Mouse (Mus musculus) lung, postnatal 0 days (tissue): ENCODE results near the gene Irf2. TPM values are rescaled to one million over a fixed set of nuclear protein-coding genes. Genes with fewer than 3 reads are reported as not detected.
A peak's percentile ranks its signal among the peaks of the same experiment; 100 is the strongest.

Experiments used
- ATAC-seq: fragments of 200-750 bp; cut with Nextera tagmentation; 2 replicates; pipeline ENCODE4 v1.8.0; 2017; ENCODE audit warnings: moderate library complexity
- DNase-seq: peaks from one replicate; pipeline ENCODE4 v3.0.0-alpha.2; 2016; ENCODE audit warnings: low spot score
- H3K27ac ChIP-seq: fragments of 300-500 bp; sonication (generic); 2 replicates; pipeline ENCODE4 v1.5.1; 2014; ENCODE audit warnings: antibody characterized with exemption, mild to moderate bottlenecking, low read length, mixed read lengths
- H3K27me3 ChIP-seq: fragments of 300-500 bp; sonication (generic); replicated peaks from 2 replicates; pipeline ENCODE4 v1.6.1; 2014; ENCODE audit warnings: low read length, mixed read lengths; ENCODE audit not compliant: insufficient read depth
- H3K36me3 ChIP-seq: fragments of 300-500 bp; sonication (generic); 2 replicates; pipeline ENCODE4 v1.6.1; 2014; ENCODE audit warnings: low read length, mixed read lengths; ENCODE audit not compliant: insufficient read depth
- H3K4me1 ChIP-seq: fragments of 300-500 bp; sonication (generic); 2 replicates; pipeline ENCODE4 v1.6.1; 2014; ENCODE audit warnings: antibody characterized with exemption, low read depth, low read length, mixed read lengths; ENCODE audit not compliant: insufficient read depth
- H3K4me2 ChIP-seq: fragments of 300-500 bp; sonication (generic); replicated peaks from 2 replicates; pipeline ENCODE4 v1.6.1; 2014; ENCODE audit warnings: low read depth, mild to moderate bottlenecking, low read length, moderate library complexity, mixed read lengths
- H3K4me3 ChIP-seq: fragments of 300-500 bp; sonication (generic); 2 replicates; pipeline ENCODE4 v1.5.1; 2014; ENCODE audit warnings: low read depth, low read length
- H3K9ac ChIP-seq: fragments of 300-500 bp; sonication (generic); replicated peaks from 2 replicates; pipeline ENCODE4 v1.6.1; 2014; ENCODE audit warnings: low read depth, mild to moderate bottlenecking
- H3K9me3 ChIP-seq: fragments of 300-500 bp; sonication (generic); 2 replicates; pipeline ENCODE4 v1.6.1; 2016; ENCODE audit warnings: low read length, mixed read lengths
- CTCF ChIP-seq: IDR thresholded peaks from 2 replicates; pipeline ENCODE4 v1.5.1; 2016; ENCODE audit warnings: antibody characterized with exemption, mild to moderate bottlenecking
- EP300 ChIP-seq: IDR thresholded peaks from 2 replicates; pipeline ENCODE4 v1.6.1; 2016; ENCODE audit warnings: antibody characterized with exemption, mild to moderate bottlenecking, control low read depth
- WGBS: fragments of 180-500 bp; shearing (Covaris S2); extraction: QIAGEN DNeasy Blood & Tissue Kit; methylation state at CpG from one replicate; pipeline ENCODE4 v1.1.7; 2014; 5-methylcytosine and 5-hydroxymethylcytosine counted together
- polyA plus RNA-seq: library from polyadenylated mRNA; unstranded; fragments of >200 nt; fragmentation: Nextera tagmentation; extraction: Ambion mirVana; gene quantifications from 2 replicates; pipeline ENCODE4 v1.2.1, GENCODE M21; 2015

Gene Irf2
- polyA plus RNA-seq, 1 experiment from 2014 or later: 64.9 TPM

- TF ChIP-seq EP300 (no peak; the same call in none of the 2 replicates), CTCF (no peak)
- Histone ChIP-seq H3K9ac (no peak overlapping the region), H3K36me3 (0 out of 2 replicates have a peak, but pooled peaks cover 7% of the 10 kb centered on the region), H3K27me3 (no peaks in the 10 kb centered on the region), H3K4me2 (no peak overlapping the region), H3K4me1 (peaks cover 18% of the 10 kb centered on the region), H3K9me3 (no peaks in the 10 kb centered on the region), H3K4me3 (no peak overlapping the region), H3K27ac (peak overlapping the region; percentile 32; the same call in 1 of the 2 replicates)
- ATAC-seq (peak; percentile 21; the same call in 1 of the 2 replicates), DNase-seq (peak; percentile 67)
- 42% methylated on average over 6 of the region's 6 CpGs for WGBS
Observed at GRCm38 (mm10) chr8:46848931-46849330, 109.4 kb downstream of the Irf2 start.

GRCm38 (mm10) chr8:46849458-46849857 lies 109.9 kb downstream of the Irf2 start:
- Histone ChIP-seq H3K27me3 (no peaks in the 10 kb centered on the region), H3K9me3 (no peaks in the 10 kb centered on the region), H3K9ac (no peak overlapping the region), H3K27ac (0 out of 2 replicates have a peak overlapping the region, but pooled peaks have one; percentile 32), H3K36me3 (0 out of 2 replicates have a peak, but pooled peaks cover 7% of the 10 kb centered on the region), H3K4me1 (peaks cover 13% of the 10 kb centered on the region), H3K4me2 (no peak overlapping the region), H3K4me3 (no peak overlapping the region)
- 38% methylated on average over 2 of the region's 2 CpGs for WGBS
- ATAC-seq: no peak
- no peak for TF ChIP-seq EP300
- TF ChIP-seq CTCF: no peak
- no peak for DNase-seq

- no peak for ATAC-seq
- H3K36me3 ChIP-seq: 0 out of 2 replicates have a peak, but pooled peaks cover 7% of the 10 kb centered on the region
- no peak overlapping the region for H3K4me2 ChIP-seq
- TF ChIP-seq EP300: no peak
- TF ChIP-seq CTCF: no peak
- 65% methylated on average over 6 of the region's 6 CpGs for WGBS
- no peaks in the 10 kb centered on the region for H3K9me3 ChIP-seq
- H3K27me3 ChIP-seq: no peaks in the 10 kb centered on the region
- H3K4me1 ChIP-seq: peaks cover 6% of the 10 kb centered on the region
- DNase-seq: no peak
- 0 out of 2 replicates have a peak overlapping the region, but pooled peaks have one; percentile 20 for H3K27ac ChIP-seq
- H3K9ac ChIP-seq: no peak overlapping the region
- H3K4me3 ChIP-seq: no peak overlapping the region
Observed at GRCm38 (mm10) chr8:46850258-46850897, 110.8 kb downstream of the Irf2 start.

GRCm38 (mm10) chr8:46851560-46851959 lies 112.0 kb downstream of the Irf2 start:
- no peak overlapping the region for H3K27ac ChIP-seq
- 0 out of 2 replicates have a peak, but pooled peaks cover 4% of the 10 kb centered on the region for H3K36me3 ChIP-seq
- 55% methylated on average over 4 of the region's 4 CpGs for WGBS
- no peak overlapping the region for H3K4me2 ChIP-seq
- H3K9me3 ChIP-seq: no peaks in the 10 kb centered on the region
- DNase-seq (peak; percentile 70), ATAC-seq (peak; percentile 45)
- no peaks in the 10 kb centered on the region for H3K27me3 ChIP-seq
- TF ChIP-seq CTCF (no peak), EP300 (no peak)
- no peak overlapping the region for H3K9ac ChIP-seq
- no peaks in the 10 kb centered on the region; the same call in 1 of the 2 replicates for H3K4me1 ChIP-seq
- no peak overlapping the region for H3K4me3 ChIP-seq

- H3K4me1 ChIP-seq: no peaks in the 10 kb centered on the region; the same call in 1 of the 2 replicates
- 69% methylated on average over 11 of the region's 11 CpGs for WGBS
Observed at GRCm38 (mm10) chr8:46852377-46852776, 112.8 kb downstream of the Irf2 start.

GRCm38 (mm10) chr8:46859164-46859846 lies 119.8 kb downstream of the Irf2 start:
- DNase-seq (peak; percentile 46), ATAC-seq (peak; percentile 11; the same call in 1 of the 2 replicates)
- Histone ChIP-seq H3K4me1 (no peaks in the 10 kb centered on the region), H3K4me2 (no peak overlapping the region), H3K4me3 (no peak overlapping the region), H3K27ac (no peak overlapping the region), H3K9ac (no peak overlapping the region), H3K9me3 (no peaks in the 10 kb centered on the region), H3K36me3 (no peaks in the 10 kb centered on the region), H3K27me3 (no peaks in the 10 kb centered on the region)
- 28% methylated on average over 7 of the region's 7 CpGs for WGBS
- TF ChIP-seq EP300 (peak; percentile 56), CTCF (no peak)

More at GRCm38 (mm10) chr8:46852377-46852776, 112.8 kb downstream of the Irf2 start:
- Histone ChIP-seq H3K4me2 (no peak overlapping the region), H3K27ac (no peak overlapping the region), H3K27me3 (no peaks in the 10 kb centered on the region), H3K9ac (no peak overlapping the region), H3K9me3 (no peaks in the 10 kb centered on the region), H3K4me3 (no peak overlapping the region), H3K36me3 (0 out of 2 replicates have a peak, but pooled peaks cover 3% of the 10 kb centered on the region)
- ATAC-seq: no peak
- DNase-seq: no peak
- TF ChIP-seq CTCF (no peak), EP300 (no peak)
